Mouse (Mus musculus): ENCODE results near the gene Tmcc3. TPM values are rescaled to one million over a fixed set of nuclear protein-coding genes. Genes with fewer than 3 reads are reported as not detected.

Tmcc3 gene
- polyA plus RNA-seq, 1 experiment: 14.8 TPM

- TF ChIP-seq POLR2A (IDR thresholded peaks at IDR 0.05; ENCODE audit: insufficient read depth, low read length): no peak
- H3K4me3 ChIP-seq (ENCODE audit: low read depth, low read length): no peak overlapping the region
Observed at GRCm38 (mm10) chr10:94397833-94398596, 86.3 kb downstream of the Tmcc3 start.

DNA sequence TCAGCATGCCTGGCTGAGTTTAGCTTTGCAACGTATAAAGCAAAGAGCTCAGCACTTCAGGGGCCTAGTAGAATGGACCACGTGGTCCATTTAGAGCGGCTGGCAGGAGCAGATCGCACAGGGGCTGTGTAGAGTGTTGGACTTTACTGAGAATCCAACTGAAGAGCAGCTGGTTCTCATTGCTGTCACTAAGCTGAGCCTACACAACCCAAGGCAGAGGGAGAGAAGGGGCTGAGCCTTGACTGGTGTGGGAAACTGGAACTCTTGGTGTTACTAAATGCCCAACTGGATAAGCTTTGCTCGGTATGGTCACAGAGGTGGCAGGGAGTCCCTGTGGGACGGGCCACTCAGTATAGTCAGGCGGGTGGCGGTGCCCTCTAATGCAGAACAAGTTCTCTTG is 89.1 kb downstream of the Tmcc3 start:
- H3K27ac ChIP-seq (ENCODE audit: insufficient read depth, low read length): no peak overlapping the region
- H3K4me1 ChIP-seq (ENCODE audit: control insufficient read depth, insufficient read depth, low read length): no peaks in the 10 kb centered on the region
- no peaks in the 10 kb centered on the region for H3K27me3 ChIP-seq (ENCODE audit: control insufficient read depth, insufficient read depth, low read length, poor library complexity, severe bottlenecking)
- H3K9me3 ChIP-seq (replicated peaks; ENCODE audit: control insufficient read depth, insufficient read depth, low read length, poor library complexity, severe bottlenecking): no peaks in the 10 kb centered on the region
- H3K36me3 ChIP-seq (ENCODE audit: control insufficient read depth, insufficient read depth, low read length, poor library complexity, severe bottlenecking): no peaks in the 10 kb centered on the region
- TF ChIP-seq EP300 (IDR thresholded peaks at IDR 0.05; ENCODE audit: insufficient read depth, low read depth, low read length) (no peak), CTCF (IDR thresholded peaks at IDR 0.05; ENCODE audit: low read depth, low read length) (no peak), POLR2A (IDR thresholded peaks at IDR 0.05; ENCODE audit: insufficient read depth, low read length) (no peak)
- no peak overlapping the region for H3K9ac ChIP-seq (ENCODE audit: low read depth, poor library complexity, severe bottlenecking)
- H3K4me3 ChIP-seq (ENCODE audit: low read depth, low read length): no peak overlapping the region

More at GRCm38 (mm10) chr10:94397833-94398596, 86.3 kb downstream of the Tmcc3 start:
- Histone ChIP-seq H3K9ac (ENCODE audit: low read depth, poor library complexity, severe bottlenecking) (no peak overlapping the region), H3K9me3 (replicated peaks; ENCODE audit: control insufficient read depth, insufficient read depth, low read length, poor library complexity, severe bottlenecking) (no peaks in the 10 kb centered on the region), H3K27me3 (ENCODE audit: control insufficient read depth, insufficient read depth, low read length, poor library complexity, severe bottlenecking) (no peaks in the 10 kb centered on the region), H3K27ac (ENCODE audit: insufficient read depth, low read length) (no peak overlapping the region), H3K36me3 (ENCODE audit: control insufficient read depth, insufficient read depth, low read length, poor library complexity, severe bottlenecking) (no peaks in the 10 kb centered on the region), H3K4me1 (ENCODE audit: control insufficient read depth, insufficient read depth, low read length) (no peaks in the 10 kb centered on the region)

DNA sequence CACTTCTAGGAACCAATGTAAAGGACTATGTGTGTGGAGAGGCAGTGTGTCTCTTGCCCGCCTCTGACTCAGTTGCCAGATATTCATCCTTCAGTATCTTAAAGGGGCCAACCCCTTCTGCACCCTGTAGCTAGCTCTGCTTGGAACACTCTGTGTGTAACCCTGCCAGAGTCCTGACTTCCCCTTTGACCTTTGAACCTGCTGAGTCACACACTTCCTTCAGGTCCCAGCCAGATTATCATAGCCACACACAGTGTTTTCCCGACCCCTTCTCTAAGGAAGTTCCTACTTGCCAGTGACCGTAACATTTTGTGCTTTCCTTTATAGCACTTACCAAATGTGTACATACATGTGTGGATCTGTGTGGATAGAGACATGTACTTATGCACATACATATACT is 93.7 kb downstream of the Tmcc3 start:
- Histone ChIP-seq H3K4me1 (ENCODE audit: control insufficient read depth, insufficient read depth, low read length) (no peaks in the 10 kb centered on the region), H3K36me3 (ENCODE audit: control insufficient read depth, insufficient read depth, low read length, poor library complexity, severe bottlenecking) (no peaks in the 10 kb centered on the region), H3K9ac (ENCODE audit: low read depth, poor library complexity, severe bottlenecking) (no peak overlapping the region), H3K27ac (ENCODE audit: insufficient read depth, low read length) (no peak overlapping the region), H3K4me3 (ENCODE audit: low read depth, low read length) (no peak overlapping the region), H3K9me3 (replicated peaks; ENCODE audit: control insufficient read depth, insufficient read depth, low read length, poor library complexity, severe bottlenecking) (no peaks in the 10 kb centered on the region), H3K27me3 (ENCODE audit: control insufficient read depth, insufficient read depth, low read length, poor library complexity, severe bottlenecking) (no peaks in the 10 kb centered on the region)
- TF ChIP-seq POLR2A (IDR thresholded peaks at IDR 0.05; ENCODE audit: insufficient read depth, low read length): no peak
- TF ChIP-seq EP300 (IDR thresholded peaks at IDR 0.05; ENCODE audit: insufficient read depth, low read depth, low read length): no peak
- TF ChIP-seq CTCF (IDR thresholded peaks at IDR 0.05; ENCODE audit: low read depth, low read length): no peak

- H3K9me3 ChIP-seq (replicated peaks; ENCODE audit: control insufficient read depth, insufficient read depth, low read length, poor library complexity, severe bottlenecking): no peaks in the 10 kb centered on the region
- no peaks in the 10 kb centered on the region for H3K36me3 ChIP-seq (ENCODE audit: control insufficient read depth, insufficient read depth, low read length, poor library complexity, severe bottlenecking)
- TF ChIP-seq POLR2A (IDR thresholded peaks at IDR 0.05; ENCODE audit: insufficient read depth, low read length) (no peak), CTCF (IDR thresholded peaks at IDR 0.05; ENCODE audit: low read depth, low read length) (no peak), EP300 (IDR thresholded peaks at IDR 0.05; ENCODE audit: insufficient read depth, low read depth, low read length) (no peak)
- no peak overlapping the region for H3K27ac ChIP-seq (ENCODE audit: insufficient read depth, low read length)
- no peak overlapping the region for H3K4me3 ChIP-seq (ENCODE audit: low read depth, low read length)
- no peaks in the 10 kb centered on the region for H3K27me3 ChIP-seq (ENCODE audit: control insufficient read depth, insufficient read depth, low read length, poor library complexity, severe bottlenecking)
- H3K4me1 ChIP-seq (ENCODE audit: control insufficient read depth, insufficient read depth, low read length): no peaks in the 10 kb centered on the region
- H3K9ac ChIP-seq (ENCODE audit: low read depth, poor library complexity, severe bottlenecking): no peak overlapping the region
Observed at GRCm38 (mm10) chr10:94406821-94407220, 95.1 kb downstream of the Tmcc3 start.

DNA sequence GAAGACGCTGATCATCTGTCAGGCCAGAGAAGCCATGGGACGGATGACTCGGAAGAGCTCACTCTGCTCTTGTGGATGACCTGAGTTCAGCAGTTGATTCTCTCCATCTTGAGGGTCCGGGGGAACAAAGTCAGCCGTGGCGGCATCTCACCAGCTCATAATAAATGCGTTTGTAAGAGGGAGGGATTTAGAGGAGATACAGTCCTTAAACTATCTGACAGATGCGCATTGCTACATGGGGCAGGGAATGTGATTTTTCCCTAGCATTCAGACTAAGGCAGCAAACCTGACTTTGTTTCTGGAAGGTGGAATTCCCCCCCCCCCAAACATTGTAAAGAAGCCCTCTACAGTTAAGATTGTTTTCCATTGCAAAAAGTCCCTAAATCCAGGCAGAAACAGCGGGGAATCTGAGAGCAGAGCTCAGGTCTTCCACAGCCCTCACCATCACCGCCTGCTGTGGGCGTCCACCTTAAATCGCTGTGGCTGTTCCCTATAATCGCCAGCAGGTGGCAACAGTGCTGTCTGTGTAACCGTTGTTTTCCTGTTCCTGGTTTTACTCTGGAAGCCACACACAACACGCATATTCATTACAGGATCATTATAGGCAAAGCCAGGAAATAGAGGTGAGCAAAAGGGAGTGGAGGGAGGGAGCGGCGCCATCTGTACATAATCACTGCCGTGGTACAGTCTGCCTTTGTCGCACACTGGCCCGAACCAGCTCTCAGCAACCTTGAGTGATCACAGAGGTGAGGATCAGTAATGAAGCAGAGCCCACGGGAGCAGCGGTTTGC is 96.8 kb downstream of the Tmcc3 start:
- peak; percentile 67 for TF ChIP-seq CTCF (IDR thresholded peaks at IDR 0.05; ENCODE audit: low read depth, low read length)
- no peak for TF ChIP-seq POLR2A (IDR thresholded peaks at IDR 0.05; ENCODE audit: insufficient read depth, low read length)
- no peak for TF ChIP-seq EP300 (IDR thresholded peaks at IDR 0.05; ENCODE audit: insufficient read depth, low read depth, low read length)
- H3K36me3 ChIP-seq (ENCODE audit: control insufficient read depth, insufficient read depth, low read length, poor library complexity, severe bottlenecking): no peaks in the 10 kb centered on the region
- no peak overlapping the region for H3K9ac ChIP-seq (ENCODE audit: low read depth, poor library complexity, severe bottlenecking)
- no peak overlapping the region for H3K27ac ChIP-seq (ENCODE audit: insufficient read depth, low read length)
- no peaks in the 10 kb centered on the region for H3K4me1 ChIP-seq (ENCODE audit: control insufficient read depth, insufficient read depth, low read length)
- no peaks in the 10 kb centered on the region for H3K9me3 ChIP-seq (replicated peaks; ENCODE audit: control insufficient read depth, insufficient read depth, low read length, poor library complexity, severe bottlenecking)
- no peaks in the 10 kb centered on the region for H3K27me3 ChIP-seq (ENCODE audit: control insufficient read depth, insufficient read depth, low read length, poor library complexity, severe bottlenecking)
- no peak overlapping the region for H3K4me3 ChIP-seq (ENCODE audit: low read depth, low read length)

DNA sequence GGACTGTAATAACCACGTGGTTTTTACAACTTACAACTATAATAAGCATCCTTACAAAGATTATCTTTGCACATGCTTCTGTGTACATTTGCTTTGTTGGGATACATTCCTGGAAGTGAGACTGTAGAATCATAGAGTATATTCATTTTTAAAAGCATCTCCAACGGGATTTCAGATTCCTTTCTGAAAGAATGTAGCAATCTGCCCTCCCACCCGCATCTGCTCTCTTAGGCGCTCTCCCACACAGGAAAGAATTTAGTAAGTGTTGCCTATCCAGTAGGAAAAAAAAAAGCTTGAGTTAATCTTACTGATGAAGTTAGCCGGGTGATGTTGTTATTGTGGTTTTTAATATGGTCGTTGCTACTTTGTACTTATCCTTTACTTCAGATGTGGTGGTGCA is 97.9 kb downstream of the Tmcc3 start:
- H3K27ac ChIP-seq (ENCODE audit: insufficient read depth, low read length): no peak overlapping the region
- no peak overlapping the region for H3K9ac ChIP-seq (ENCODE audit: low read depth, poor library complexity, severe bottlenecking)
- no peak overlapping the region for H3K4me3 ChIP-seq (ENCODE audit: low read depth, low read length)
- no peak for TF ChIP-seq POLR2A (IDR thresholded peaks at IDR 0.05; ENCODE audit: insufficient read depth, low read length)
- no peak for TF ChIP-seq CTCF (IDR thresholded peaks at IDR 0.05; ENCODE audit: low read depth, low read length)
- no peak for TF ChIP-seq EP300 (IDR thresholded peaks at IDR 0.05; ENCODE audit: insufficient read depth, low read depth, low read length)
- no peaks in the 10 kb centered on the region for H3K4me1 ChIP-seq (ENCODE audit: control insufficient read depth, insufficient read depth, low read length)
- no peaks in the 10 kb centered on the region for H3K9me3 ChIP-seq (replicated peaks; ENCODE audit: control insufficient read depth, insufficient read depth, low read length, poor library complexity, severe bottlenecking)
- H3K36me3 ChIP-seq (ENCODE audit: control insufficient read depth, insufficient read depth, low read length, poor library complexity, severe bottlenecking): no peaks in the 10 kb centered on the region
- H3K27me3 ChIP-seq (ENCODE audit: control insufficient read depth, insufficient read depth, low read length, poor library complexity, severe bottlenecking): no peaks in the 10 kb centered on the region

All from ES-Bruce4 (cell line).